Comparison of ENCODE assay signal across 8 mouse cellular contexts in genomic region chr6:10969841-10970536, GRCm38 (mm10).
DNase-seq lines count a peak whose midpoint lies in the region; TF ChIP-seq lines count a peak whose summit lies in the region.

No protein-coding gene starts in this region.

- H3K9ac ChIP-seq in ES-E14 (ENCODE audit: insufficient read depth, low read depth, low read length, poor library complexity, severe bottlenecking) = no peak overlapping the region

- in situ Hi-C loops in ES-E14 (cut with MboI; ENCODE audit: low sequenced_read_pairs in 2 of 2, unreplicated experiment in 2 of 2) = no loop called here

- H3K27me3 ChIP-seq in thymus, adult 2 months (ENCODE audit: control insufficient read depth, insufficient read depth, low read length) = no peaks in the 10 kb centered on the region

- no peak overlapping the region; the same call in 1 of the 2 replicates for H3K27ac ChIP-seq in ES-E14 (ENCODE audit: insufficient read depth, low read depth, low read length, poor library complexity, severe bottlenecking)
- no peak overlapping the region for H3K27ac ChIP-seq in thymus, adult 2 months (ENCODE audit: control insufficient read depth, insufficient read depth, low read length)

- 77% methylated on average over 7 of the region's 7 CpGs for whole genome bisulfite sequencing in thymus, adult 2 months

- H3K4me1 ChIP-seq in ES-E14 (ENCODE audit: control insufficient read depth in 2 of 2, insufficient read depth in 2 of 2, low read length in 2 of 2, poor library complexity in 1 of 2) = peaks cover 0 to 5% of the 10 kb centered on the region in 2 experiments; a peak in 2 of 4 replicates
- H3K4me1 ChIP-seq in thymus, adult 2 months (replicated peaks; ENCODE audit: control insufficient read depth, insufficient read depth, low read length) = no peaks in the 10 kb centered on the region

- no peaks in the 10 kb centered on the region for H3K9me3 ChIP-seq in ES-E14 (ENCODE audit: control insufficient read depth, insufficient read depth, low read depth, low read length)

- no peaks in the 10 kb centered on the region for H3K36me3 ChIP-seq in ES-E14 (ENCODE audit: control insufficient read depth, insufficient read depth, low read length, poor library complexity, severe bottlenecking)
- H3K36me3 ChIP-seq in thymus, adult 2 months (ENCODE audit: control insufficient read depth, insufficient read depth, low read length) = no peaks in the 10 kb centered on the region

- no peak for TF ChIP-seq POLR2A in thymus, adult 2 months (IDR thresholded peaks at IDR 0.05; ENCODE audit: control insufficient read depth, extremely low read depth, insufficient read depth, low read length, poor library complexity)

- H3K4me3 ChIP-seq in ES-E14 (ENCODE audit: insufficient read depth in 1 of 2, low read depth in 1 of 2, low read length in 2 of 2, poor library complexity in 1 of 2, severe bottlenecking in 1 of 2) = no peak overlapping the region
- no peak overlapping the region for H3K4me3 ChIP-seq in thymus, adult 2 months (ENCODE audit: control insufficient read depth, insufficient read depth, low read length)

- DNase-seq in ES-E14 (ENCODE audit: low read depth, low spot score) = peak; percentile 47
- DNase-seq in cerebellum, adult 8-10 months = peak; percentile 3
- peak; percentile 34 to 50 for DNase-seq in frontal cortex, postnatal 10 days (ENCODE audit: low spot score in 2 of 2)
- DNase-seq in left cerebral cortex, postnatal 14 days (ENCODE audit: low spot score in 2 of 2) = peak; percentile 35 to 47
- DNase-seq in right cerebral cortex, postnatal 10 days (ENCODE audit: low spot score in 2 of 2) = peak; percentile 74 to 84
- no peak for DNase-seq in lung, postnatal 25 days (ENCODE audit: low spot score)
- DNase-seq in thymus, adult 2 months = no peak
- DNase-seq in T-cell, adult 2 months (ENCODE audit: low spot score) = no peak

- intact Hi-C loops in left cerebral cortex, postnatal 14 days (cut with DNase I) = no loop called here

- no peak for TF ChIP-seq CTCF in thymus, adult 2 months (IDR thresholded peaks at IDR 0.05; ENCODE audit: borderline replicate concordance, control insufficient read depth, extremely low read depth, insufficient read depth, low read length, poor library complexity)

TF ChIP-seq in ES-E14, 5 proteins besides CTCF, POLR2A, EP300 and RAD21:
- TF ChIP-seq MAFK (IDR thresholded peaks at IDR 0.05; ENCODE audit: insufficient read depth, low read depth, low read length) (no peak), ZNF384 (IDR thresholded peaks at IDR 0.05; ENCODE audit: low read depth, low read length) (no peak), CHD2 (IDR thresholded peaks at IDR 0.05; ENCODE audit: low read depth, low read length) (no peak), ZC3H11A (IDR thresholded peaks at IDR 0.05; ENCODE audit: borderline replicate concordance, low read depth, low read length) (no peak), HCFC1 (IDR thresholded peaks at IDR 0.05; ENCODE audit: borderline replicate concordance, insufficient read depth, low read length) (no peak)
TF ChIP-seq in ES-E14: peak in this region for 0.

Comparison
In these comparisons a context has a peak if more than half of its experiments do, and no peak if none do; other contexts are left out.
1. DNase-seq: peak in ES-E14 (single experiment), cerebellum, adult 8-10 months (single experiment), frontal cortex, postnatal 10 days (2 of 2), left cerebral cortex, postnatal 14 days (2 of 2) and right cerebral cortex, postnatal 10 days (2 of 2); none in lung, postnatal 25 days (single experiment), thymus, adult 2 months (single experiment) and T-cell, adult 2 months (single experiment).